Mouse (Mus musculus): Measurements from ENCODE around the gene Apoa2. TPM values are rescaled to one million over a fixed set of nuclear protein-coding genes. Genes with fewer than 3 reads are reported as not detected.

Apoa2 gene
- polyA plus RNA-seq, 1 experiment = 1.8 TPM

DNA sequence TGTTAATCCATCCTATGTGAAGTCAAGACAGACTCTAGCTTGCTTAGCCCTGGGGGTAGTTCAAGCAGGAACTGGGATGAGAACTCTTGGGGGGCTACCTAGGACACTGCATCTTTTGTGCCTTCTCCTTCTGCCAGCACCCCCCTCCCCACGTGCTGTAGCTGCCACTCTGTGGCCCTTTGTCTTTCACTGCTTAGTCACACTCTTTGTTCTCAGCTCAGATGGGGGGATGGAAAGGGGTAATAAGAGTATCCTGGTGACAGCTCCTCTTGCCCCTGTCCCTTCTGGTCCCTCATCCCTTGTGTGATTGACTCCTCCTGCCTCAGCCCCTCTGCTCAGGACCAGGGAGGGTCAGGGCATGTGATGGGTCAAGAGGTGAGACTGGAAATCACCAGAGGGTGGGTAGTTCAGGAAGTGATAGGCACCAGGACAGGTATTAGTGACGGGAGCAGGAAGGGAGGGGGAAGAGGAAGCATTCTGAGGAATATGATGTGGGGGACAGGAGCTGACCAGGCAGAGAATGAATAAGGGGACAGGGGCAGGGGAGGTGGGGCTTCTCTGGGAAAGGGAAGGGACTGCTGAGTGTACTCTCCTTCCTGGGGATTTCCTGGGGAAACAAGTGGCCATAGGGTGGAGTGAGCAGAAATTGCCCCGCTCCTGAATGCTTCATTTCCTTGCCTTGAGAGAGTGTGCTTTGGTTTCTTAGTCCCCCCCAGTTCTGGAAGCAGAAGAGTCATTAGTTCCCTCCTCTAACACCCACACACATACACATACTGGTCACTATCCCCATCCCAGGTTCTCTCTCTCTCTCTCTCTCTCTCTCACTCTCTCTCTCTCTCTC, 23.8 kb downstream of the Apoa2 start:
- no peak for DNase-seq

GRCm38 (mm10) chr1:171249913-171250600, 25.2 kb downstream of the Apoa2 start, which contains the start of gene Adamts4:
Adamts4 (plus strand) TSS chr1:171250421.
- Histone ChIP-seq H3K27ac (ENCODE audit: control insufficient read depth, insufficient read depth, low read length) (no peak within 1 kb of the TSS), H3K27me3 (ENCODE audit: control insufficient read depth, insufficient read depth, low read length) (no peaks in the 10 kb centered on the region), H3K4me1 (replicated peaks; ENCODE audit: control insufficient read depth, insufficient read depth, low read length) (peaks cover 9% of the 10 kb centered on the region), H3K4me3 (ENCODE audit: control insufficient read depth, insufficient read depth, low read length) (no peak within 1 kb of the TSS), H3K36me3 (ENCODE audit: control insufficient read depth, insufficient read depth, low read length) (peaks cover 3% of the 10 kb centered on the region; the same call in 1 of the 2 replicates)
- no peak for DNase-seq
- TF ChIP-seq POLR2A (IDR thresholded peaks at IDR 0.05; ENCODE audit: control insufficient read depth, extremely low read depth, insufficient read depth, low read length, poor library complexity) (no peak), CTCF (IDR thresholded peaks at IDR 0.05; ENCODE audit: borderline replicate concordance, control insufficient read depth, extremely low read depth, insufficient read depth, low read length, poor library complexity) (no peak)
- 36% methylated on average over 5 of the region's 5 CpGs for WGBS

More for the DNA sequence above, 23.8 kb downstream of the Apoa2 start:
- H3K36me3 ChIP-seq (ENCODE audit: control insufficient read depth, insufficient read depth, low read length) = peaks cover 10% of the 10 kb centered on the region
- H3K4me1 ChIP-seq (replicated peaks; ENCODE audit: control insufficient read depth, insufficient read depth, low read length) = peaks cover 9% of the 10 kb centered on the region
- no peaks in the 10 kb centered on the region for H3K27me3 ChIP-seq (ENCODE audit: control insufficient read depth, insufficient read depth, low read length)
- WGBS = 74% methylated on average over 3 of the region's 3 CpGs
- no peak for TF ChIP-seq CTCF (IDR thresholded peaks at IDR 0.05; ENCODE audit: borderline replicate concordance, control insufficient read depth, extremely low read depth, insufficient read depth, low read length, poor library complexity)
- H3K27ac ChIP-seq (ENCODE audit: control insufficient read depth, insufficient read depth, low read length) = no peak overlapping the region
- H3K4me3 ChIP-seq (ENCODE audit: control insufficient read depth, insufficient read depth, low read length) = no peak overlapping the region

GRCm38 (mm10) chr1:171250680-171251593, 26.1 kb downstream of the Apoa2 start, which contains the start of gene Ndufs2:
Ndufs2 (minus strand) TSS chr1:171251388.
- WGBS = 83% methylated on average over 26 of the region's 26 CpGs
- H3K36me3 ChIP-seq (ENCODE audit: control insufficient read depth, insufficient read depth, low read length) = no peaks in the 10 kb centered on the region
- TF ChIP-seq CTCF (IDR thresholded peaks at IDR 0.05; ENCODE audit: borderline replicate concordance, control insufficient read depth, extremely low read depth, insufficient read depth, low read length, poor library complexity) = no peak
- no peak for TF ChIP-seq POLR2A (IDR thresholded peaks at IDR 0.05; ENCODE audit: control insufficient read depth, extremely low read depth, insufficient read depth, low read length, poor library complexity)
- H3K4me3 ChIP-seq (ENCODE audit: control insufficient read depth, insufficient read depth, low read length) = no peak within 1 kb of the TSS
- no peaks in the 10 kb centered on the region for H3K27me3 ChIP-seq (ENCODE audit: control insufficient read depth, insufficient read depth, low read length)
- DNase-seq = no peak
- H3K4me1 ChIP-seq (replicated peaks; ENCODE audit: control insufficient read depth, insufficient read depth, low read length) = peaks cover 9% of the 10 kb centered on the region
- no peak within 1 kb of the TSS for H3K27ac ChIP-seq (ENCODE audit: control insufficient read depth, insufficient read depth, low read length)

DNA sequence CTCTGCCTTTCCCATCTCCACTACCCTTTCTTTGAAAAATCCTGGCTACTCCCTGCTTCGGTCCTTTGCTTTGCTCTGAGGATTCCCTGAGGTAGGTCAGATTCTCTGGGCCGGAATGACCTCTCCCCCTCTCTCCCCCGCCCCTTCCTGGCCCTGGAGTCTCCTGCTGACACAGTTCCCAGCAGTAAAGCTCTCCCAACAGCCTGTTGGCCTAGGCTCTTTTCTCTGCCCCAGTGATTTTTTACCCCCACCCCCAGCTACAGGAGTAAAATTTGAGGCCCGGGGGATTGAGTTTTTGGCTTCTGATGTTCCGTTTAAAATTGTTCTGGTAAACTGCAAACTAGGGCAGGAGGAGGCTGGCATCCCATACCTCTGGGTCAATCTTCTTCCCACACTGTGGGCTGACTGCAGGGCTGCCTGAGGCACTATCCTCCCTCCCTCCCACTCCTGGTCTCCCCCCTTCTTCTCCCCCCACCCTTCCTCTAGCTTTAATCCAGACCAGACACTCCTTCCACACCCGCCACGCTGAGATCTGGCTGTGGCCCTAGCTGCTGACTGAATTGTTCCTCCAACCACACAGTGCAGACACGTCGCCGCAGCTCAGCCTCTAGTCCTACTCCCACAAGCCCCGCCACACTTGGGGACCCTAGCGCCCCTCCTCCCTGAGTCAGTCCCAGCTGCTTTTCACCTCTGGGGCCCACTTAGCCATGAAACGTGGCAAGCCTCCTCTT, 26.9 kb downstream of the Apoa2 start:
- H3K4me3 ChIP-seq (ENCODE audit: control insufficient read depth, insufficient read depth, low read length) = no peak overlapping the region
- H3K4me1 ChIP-seq (replicated peaks; ENCODE audit: control insufficient read depth, insufficient read depth, low read length) = peaks cover 7% of the 10 kb centered on the region
- no peak overlapping the region for H3K27ac ChIP-seq (ENCODE audit: control insufficient read depth, insufficient read depth, low read length)
- 39% methylated on average over 13 of the region's 13 CpGs for WGBS
- no peaks in the 10 kb centered on the region for H3K36me3 ChIP-seq (ENCODE audit: control insufficient read depth, insufficient read depth, low read length)
- no peaks in the 10 kb centered on the region for H3K27me3 ChIP-seq (ENCODE audit: control insufficient read depth, insufficient read depth, low read length)
- TF ChIP-seq CTCF (IDR thresholded peaks at IDR 0.05; ENCODE audit: borderline replicate concordance, control insufficient read depth, extremely low read depth, insufficient read depth, low read length, poor library complexity) (no peak), POLR2A (IDR thresholded peaks at IDR 0.05; ENCODE audit: control insufficient read depth, extremely low read depth, insufficient read depth, low read length, poor library complexity) (no peak)
- DNase-seq = no peak

- no peak overlapping the region for H3K4me3 ChIP-seq (ENCODE audit: control insufficient read depth, insufficient read depth, low read length)
- no peaks in the 10 kb centered on the region for H3K36me3 ChIP-seq (ENCODE audit: control insufficient read depth, insufficient read depth, low read length)
- H3K27me3 ChIP-seq (ENCODE audit: control insufficient read depth, insufficient read depth, low read length) = no peaks in the 10 kb centered on the region
- WGBS = 89% methylated on average over 17 of the region's 17 CpGs
- no peak for TF ChIP-seq CTCF (IDR thresholded peaks at IDR 0.05; ENCODE audit: borderline replicate concordance, control insufficient read depth, extremely low read depth, insufficient read depth, low read length, poor library complexity)
- H3K4me1 ChIP-seq (replicated peaks; ENCODE audit: control insufficient read depth, insufficient read depth, low read length) = peaks cover 6% of the 10 kb centered on the region
- no peak overlapping the region for H3K27ac ChIP-seq (ENCODE audit: control insufficient read depth, insufficient read depth, low read length)
- DNase-seq = no peak
These were observed 27.6 kb downstream of the Apoa2 start for GRCm38 (mm10) chr1:171252415-171252814.

All from thymus, adult 2 months (tissue).